Mouse (Mus musculus) heart, postnatal 25 days (tissue): ENCODE measurements around the gene Hyal3. TPM values are rescaled to one million over a fixed set of nuclear protein-coding genes. Genes with fewer than 3 reads are reported as not detected.

Source experiments
- DNase-seq: peaks from one replicate; pipeline ENCODE4 v3.0.0; 2022; ENCODE audit warnings: low spot score
- intact Hi-C: fragments of 180-260 bp; cut with DNase I; formaldehyde crosslinking; loops from one replicate; pipeline ENCODE4 v1.15.1; 2025
- total RNA-seq, 2 experiments: library from RNA; stranded (reverse); gene quantifications; 2 replicates each; pipeline ENCODE4 v1.2.3; 2021

The Hyal3 gene
- total RNA-seq, 2 experiments from 2014 or later = 0.45 to 0.62 TPM

GRCm38 (mm10) chr9:107609433-107609830 lies 28.8 kb downstream of the Hyal3 start:
- intact Hi-C loops = no loop called here
- DNase-seq = no peak

DNA sequence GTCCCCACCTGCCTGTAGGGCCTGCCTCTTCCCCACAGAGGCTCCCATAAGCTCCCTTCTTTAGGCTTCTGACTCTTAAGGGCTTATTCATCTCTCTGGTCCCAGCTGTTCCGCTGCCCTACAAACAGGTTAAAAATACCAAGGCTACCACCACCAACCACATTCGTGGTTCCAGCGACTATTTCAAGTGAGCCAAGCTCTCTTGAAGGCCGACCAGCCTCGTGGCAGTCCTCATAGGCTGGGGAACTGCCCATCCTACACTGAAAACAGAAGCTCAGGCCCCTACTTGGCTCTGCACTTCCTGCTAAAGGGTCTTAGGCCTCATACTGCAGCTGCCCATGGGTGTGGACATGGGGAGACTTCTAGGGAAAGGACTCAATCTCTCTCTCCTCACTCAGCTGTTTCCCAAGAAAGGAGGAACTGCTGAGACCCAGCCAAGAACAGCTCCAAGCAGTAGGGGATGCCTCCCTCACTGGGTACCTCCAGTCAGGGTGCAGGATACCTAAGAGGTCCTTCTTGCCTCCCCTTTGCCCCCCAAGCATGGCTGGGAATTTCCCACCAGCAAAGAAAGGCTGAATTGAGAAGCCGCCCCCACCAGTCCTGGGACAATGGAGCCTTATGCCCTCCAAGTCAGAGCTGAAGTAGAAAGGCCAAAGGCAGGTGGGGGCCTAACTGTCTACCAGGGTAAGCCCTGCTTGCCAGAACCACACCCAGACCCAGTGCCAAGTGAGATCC lies 31.0 kb downstream of the Hyal3 start:
- intact Hi-C loops = no loop called here
- no peak for DNase-seq

DNA sequence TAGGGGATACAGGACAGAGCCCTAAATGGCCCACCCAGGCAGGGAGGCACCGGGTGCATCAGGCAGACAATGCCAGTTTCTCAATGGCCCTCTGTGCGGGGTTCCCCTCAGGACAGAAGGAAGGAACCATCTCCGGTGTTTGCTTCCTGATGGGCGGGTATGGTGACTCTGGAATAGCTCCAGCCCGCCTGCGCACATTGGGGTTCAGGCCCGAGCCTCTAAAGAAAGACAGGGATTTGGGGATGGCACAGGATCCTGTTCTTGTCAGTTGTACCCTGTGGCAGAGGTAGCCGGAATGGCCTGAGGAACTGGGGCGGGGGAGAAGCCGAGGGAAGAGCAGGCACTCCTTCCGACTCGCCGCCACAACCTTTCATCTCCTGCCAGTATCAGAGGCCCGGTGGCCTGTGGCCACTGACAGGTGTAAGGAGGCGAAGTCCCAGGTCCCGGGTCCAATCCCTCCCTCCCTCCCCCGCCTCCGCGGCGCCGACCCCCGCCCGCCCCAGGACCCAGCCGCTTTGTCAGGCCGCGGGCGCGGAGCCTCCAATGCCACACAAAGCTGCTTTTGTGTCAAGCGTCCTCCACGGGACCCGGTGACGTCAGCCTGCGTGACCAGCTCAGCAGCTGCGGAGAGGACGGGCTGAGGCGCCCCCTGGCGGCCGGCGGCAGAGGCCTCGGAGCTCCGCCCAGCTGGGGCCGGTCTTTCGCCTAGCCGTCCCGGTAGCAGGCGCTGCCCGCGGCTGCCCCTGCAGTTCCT lies 31.8 kb downstream of the Hyal3 start:
- intact Hi-C loops = no loop called here

DNA sequence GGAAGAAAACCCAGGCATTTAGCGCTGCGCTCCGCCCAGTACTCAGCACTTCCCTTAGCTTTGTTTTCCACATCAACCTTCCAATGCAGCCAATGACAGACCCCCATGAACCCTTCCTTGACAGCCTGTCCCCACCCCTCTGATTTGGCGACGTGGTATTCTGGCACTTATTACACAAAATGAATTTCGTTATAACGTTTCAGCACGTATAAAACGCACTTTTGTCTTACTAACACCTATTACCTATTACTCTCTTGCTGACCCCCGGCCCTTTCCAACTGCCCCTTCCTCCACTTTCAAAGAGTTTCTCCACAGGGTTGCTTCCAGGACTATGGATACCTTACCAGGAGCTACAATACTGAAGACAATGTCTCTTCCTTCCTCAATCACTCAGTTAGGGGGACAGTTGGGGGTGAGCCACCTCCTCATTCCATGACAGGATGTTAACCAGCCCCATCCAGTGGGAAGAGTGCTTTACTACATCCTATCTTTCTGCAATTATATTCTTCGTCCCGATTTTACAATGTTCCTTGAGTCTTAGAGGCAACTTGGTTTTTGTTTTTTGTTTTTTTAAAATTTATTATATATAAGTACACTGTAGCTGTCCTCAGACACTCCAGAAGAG lies 32.4 kb downstream of the Hyal3 start:
- no peak for DNase-seq
- intact Hi-C loops = no loop called here

More for the DNA sequence above, 31.8 kb downstream of the Hyal3 start:
- peak; percentile 98 for DNase-seq

DNA sequence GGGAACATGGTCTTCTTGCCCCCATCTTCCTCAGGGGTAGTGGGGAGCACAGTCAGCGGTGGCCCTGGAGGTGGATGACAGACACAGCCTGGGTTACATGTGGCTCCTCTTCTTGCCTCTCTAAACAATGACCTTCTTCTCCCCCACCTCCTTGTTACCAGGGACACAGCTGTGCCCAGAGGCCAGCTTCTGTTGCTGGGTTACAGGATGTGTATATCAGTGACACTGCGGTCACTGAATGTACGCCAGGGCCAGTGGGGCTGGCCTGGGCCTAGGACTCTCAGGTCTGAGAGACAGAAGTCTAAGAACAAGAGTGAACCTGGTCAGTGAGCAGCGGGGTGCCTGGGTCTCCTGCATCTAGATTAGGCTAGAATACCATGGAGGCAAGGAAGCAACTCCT lies 34.4 kb downstream of the Hyal3 start:
- no peak for DNase-seq
- intact Hi-C loops = no loop called here

DNA sequence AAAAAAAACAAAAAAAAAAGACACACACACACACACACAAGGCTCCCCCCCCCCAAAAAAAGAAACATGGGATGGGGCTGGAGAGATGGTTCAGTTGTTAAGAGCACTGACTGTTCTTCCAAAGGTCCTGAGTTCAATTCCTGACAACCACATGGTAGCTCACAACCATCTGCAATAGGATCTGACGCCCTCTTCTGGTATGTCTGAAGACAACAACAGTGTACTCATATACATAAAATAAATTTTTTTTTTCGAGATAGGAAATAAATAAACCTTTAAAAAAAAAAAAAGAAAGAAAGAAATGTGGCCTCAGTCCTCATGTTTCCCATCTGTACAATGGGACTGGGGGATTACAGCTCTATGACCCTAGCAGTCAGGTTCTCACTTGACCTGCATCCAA lies 36.8 kb downstream of the Hyal3 start:
- DNase-seq = no peak
- intact Hi-C loops = no loop called here

DNA sequence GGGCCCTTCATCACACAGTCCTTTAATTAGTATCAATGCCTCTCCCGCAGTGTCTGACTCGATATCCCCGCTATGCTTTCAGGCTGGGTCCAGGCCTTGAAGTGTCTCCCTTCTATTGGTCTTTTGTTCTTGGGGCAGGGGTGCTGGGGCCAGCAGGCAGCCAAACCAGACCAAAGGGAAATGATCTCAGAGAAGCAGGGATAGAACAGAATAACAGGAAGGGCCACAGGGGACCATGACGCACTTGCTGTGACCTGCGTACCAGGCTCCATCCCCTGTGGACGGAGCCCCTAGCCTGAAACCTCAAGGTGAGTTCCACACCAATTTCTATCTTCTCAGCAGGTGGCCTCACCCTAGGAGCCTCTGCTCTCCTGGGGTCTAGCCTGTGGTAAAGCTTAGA lies 37.5 kb downstream of the Hyal3 start:
- intact Hi-C loops = no loop called here
- DNase-seq = no peak

DNA sequence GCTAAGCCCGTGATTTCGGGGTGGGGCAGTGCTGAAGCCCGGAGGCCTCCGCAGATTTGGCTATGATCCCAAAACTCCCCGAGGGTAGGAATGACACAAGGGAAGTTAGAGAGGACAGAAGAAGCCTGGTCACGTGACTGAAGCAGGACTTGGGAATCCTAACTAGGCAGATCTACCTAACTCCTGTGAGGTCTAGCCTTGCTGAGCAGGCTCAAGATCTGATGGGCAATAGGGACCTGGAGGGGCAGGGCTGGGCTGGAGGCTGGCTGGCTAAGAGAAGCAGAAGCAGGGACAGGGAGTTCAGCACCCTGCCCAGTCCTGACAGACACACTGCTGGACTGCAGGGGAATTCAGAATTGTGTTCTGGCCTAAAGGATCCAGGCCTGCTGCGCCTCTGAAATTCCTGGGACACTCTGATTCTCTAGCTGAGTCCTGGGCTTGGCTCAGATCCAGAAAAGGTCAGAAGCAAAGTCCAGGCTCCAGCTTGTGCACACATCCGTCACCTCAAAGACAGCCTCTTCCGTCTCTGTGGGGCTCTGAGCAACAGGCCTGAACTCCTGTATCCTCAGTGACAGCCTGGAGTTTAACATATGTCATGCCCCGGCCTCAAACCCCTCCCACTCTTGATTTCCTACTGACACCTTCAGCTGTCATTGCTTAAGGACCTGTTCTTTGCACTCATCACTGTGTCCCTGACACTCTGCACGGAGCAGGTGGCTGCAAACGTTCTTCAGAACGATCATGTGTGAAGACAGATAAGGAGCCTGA lies 38.3 kb downstream of the Hyal3 start:
- intact Hi-C loops = no loop called here
- DNase-seq = no peak

DNA sequence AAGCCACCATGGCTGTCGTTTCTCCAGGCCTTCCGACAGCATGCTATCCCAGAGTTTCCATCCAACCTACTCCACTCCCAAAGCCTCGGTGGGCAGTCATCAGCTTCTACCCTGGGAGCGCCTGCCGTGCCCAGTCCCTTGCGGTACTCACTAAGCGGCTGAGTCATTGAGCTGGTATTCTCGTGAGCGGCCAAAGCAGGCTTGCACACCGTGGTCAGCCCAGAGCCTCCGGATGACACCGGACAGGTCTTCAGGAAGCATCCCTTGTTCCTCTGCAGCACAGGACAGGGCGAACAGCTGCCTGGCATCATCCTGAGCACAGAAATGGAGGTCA lies 38.9 kb downstream of the Hyal3 start:
- intact Hi-C loops = no loop called here
- no peak for DNase-seq

DNA sequence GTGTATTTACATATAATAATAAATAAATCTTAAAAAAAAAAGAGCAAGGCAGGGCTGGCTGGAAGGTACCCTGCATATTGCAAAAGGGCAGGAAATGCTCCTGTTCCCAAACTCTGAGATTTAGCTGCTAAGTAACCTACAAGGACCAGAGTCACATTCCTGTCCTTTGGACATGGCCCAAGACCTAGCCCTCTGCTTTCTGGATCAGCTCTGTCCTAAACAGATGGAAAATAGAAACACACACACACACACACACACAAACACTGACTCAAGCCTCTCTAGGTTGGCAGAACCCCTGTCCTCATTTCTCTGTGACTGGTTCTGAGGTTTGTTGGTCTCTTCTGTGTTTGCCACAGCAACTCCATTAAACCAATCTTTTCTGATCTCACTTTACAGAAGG lies 40.3 kb downstream of the Hyal3 start:
- no peak for DNase-seq
- intact Hi-C loops = loop anchor here (2.0 kb wide), 1 partner anchor 14 kb away; the partner anchor contains the start of gene Gnai2

GRCm38 (mm10) chr9:107624539-107624938 lies 43.9 kb downstream of the Hyal3 start:
- intact Hi-C loops = no loop called here
- DNase-seq = no peak

DNA sequence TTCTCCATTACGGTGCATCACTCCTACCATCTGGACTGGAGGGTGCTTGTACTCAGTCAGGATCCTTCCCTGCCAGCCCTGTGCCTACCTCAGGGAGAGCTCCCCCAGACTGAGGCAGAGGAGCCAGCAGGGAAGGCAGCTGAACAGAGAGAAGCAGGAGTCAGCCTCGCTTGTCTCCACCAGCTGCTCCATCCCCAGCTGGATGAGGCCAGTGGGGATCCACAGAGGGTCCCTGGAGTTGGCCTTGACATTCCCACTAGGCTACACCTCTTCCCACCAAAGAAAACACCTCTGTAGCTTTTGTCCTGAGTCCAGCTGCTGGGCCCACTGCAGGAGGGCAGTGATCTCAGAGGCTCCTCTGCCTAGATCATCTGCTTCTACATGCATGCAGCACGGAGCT lies 44.3 kb downstream of the Hyal3 start:
- intact Hi-C loops = loop anchor here (5.0 kb wide), 1 partner anchor 58 kb away; the partner anchor contains the start of gene Hyal2
- DNase-seq = no peak

DNA sequence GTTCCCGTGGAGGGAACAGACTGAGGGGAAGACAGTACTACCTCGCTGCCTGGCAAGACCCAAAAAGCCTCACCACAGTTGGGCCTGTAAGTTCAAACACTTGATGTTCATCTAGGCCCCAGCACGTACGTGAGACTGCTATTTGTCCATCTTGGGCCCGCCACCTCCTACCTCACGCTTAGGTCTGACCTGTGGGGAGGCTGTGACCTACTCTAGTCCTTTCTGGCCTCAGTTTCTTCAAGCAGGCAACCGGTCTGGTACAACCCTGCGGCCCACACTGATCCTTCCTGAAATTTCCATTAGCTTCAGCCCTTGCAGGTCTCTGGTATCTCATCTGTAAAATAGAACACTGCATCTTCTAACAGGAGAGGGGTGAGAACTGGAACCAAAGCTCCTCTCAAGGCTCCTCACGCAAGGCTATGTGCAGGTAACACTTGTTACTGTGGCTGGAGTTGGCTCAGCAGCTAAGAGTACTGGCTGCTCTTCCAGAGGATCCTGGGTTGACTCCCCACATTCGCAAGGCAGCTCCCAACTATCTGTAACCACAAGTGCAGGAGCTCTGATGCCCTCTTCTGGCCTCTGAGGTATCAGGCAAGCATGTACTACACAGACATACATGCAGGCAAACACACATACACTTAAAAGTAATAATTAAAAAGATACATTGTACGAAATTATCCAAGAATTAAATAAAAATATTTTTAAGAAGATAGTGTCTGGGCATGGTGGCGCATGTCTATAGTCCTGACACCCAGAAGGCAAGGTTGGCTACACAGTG lies 44.9 kb downstream of the Hyal3 start:
- intact Hi-C loops = loop anchor here (1.0 to 5.0 kb wide), 2 partner anchors 19 to 58 kb away; partner anchors contain the start of gene Hyal2
- no peak for DNase-seq

- DNase-seq = no peak
- intact Hi-C loops = loop anchor here (1.0 to 5.0 kb wide), 2 partner anchors 18 to 59 kb away; partner anchors contain the start of gene Hyal2
Observed at GRCm38 (mm10) chr9:107626158-107626843, 45.7 kb downstream of the Hyal3 start.

- peak; percentile 66 for DNase-seq
- intact Hi-C loops = loop anchor here (1.0 to 5.0 kb wide), 2 partner anchors 17 to 60 kb away; partner anchors contain the start of gene Hyal2
Observed at GRCm38 (mm10) chr9:107626844-107627277, 46.2 kb downstream of the Hyal3 start.

- intact Hi-C loops = loop anchor here (5.0 kb wide), 1 partner anchor 60 kb away; the partner anchor contains the start of gene Hyal2
- no peak for DNase-seq
Observed at GRCm38 (mm10) chr9:107627387-107628255, 47.0 kb downstream of the Hyal3 start.

- intact Hi-C loops = loop anchor here (5.0 kb wide), 1 partner anchor 62 kb away; the partner anchor contains the start of gene Hyal2
- peak; percentile 70 for DNase-seq
Observed at GRCm38 (mm10) chr9:107628721-107629410, 48.2 kb downstream of the Hyal3 start.
